Mouse (Mus musculus) embryonic facial prominence, embryonic 10.5 days (tissue): ENCODE measurements at regions not wholly inside any gene's neighbourhood (a gene's known extent, or its start where the extent isn't known, plus 50 kb on each side); places are given as distances from the start of the nearest gene placed in this dataset.

Source experiments
- DNase-seq: peaks from one replicate; pipeline ENCODE4 v3.0.0-alpha.2; 2017; ENCODE audit warnings: low spot score
- H3K27ac ChIP-seq: fragments of 300-500 bp; sonication (generic); replicated peaks from 2 replicates; pipeline ENCODE4 v1.5.1; 2016; ENCODE audit warnings: mild to moderate bottlenecking
- H3K27me3 ChIP-seq: fragments of 300-500 bp; sonication (generic); replicated peaks from 2 replicates; pipeline ENCODE4 v1.6.1; 2016; ENCODE audit warnings: low read depth, mild to moderate bottlenecking; ENCODE audit not compliant: poor library complexity, severe bottlenecking
- H3K36me3 ChIP-seq: fragments of 300-500 bp; sonication (generic); replicated peaks from 2 replicates; pipeline ENCODE4 v1.6.1; 2016; ENCODE audit warnings: mild to moderate bottlenecking, moderate library complexity
- H3K4me1 ChIP-seq: fragments of 300-500 bp; sonication (generic); 2 replicates; pipeline ENCODE4 v1.6.1; 2016
- H3K4me3 ChIP-seq: fragments of 300-500 bp; sonication (generic); 2 replicates; pipeline ENCODE4 v1.5.1; 2016; ENCODE audit warnings: mild to moderate bottlenecking, moderate library complexity
- H3K9me3 ChIP-seq: fragments of 300-500 bp; sonication (generic); 2 replicates; pipeline ENCODE4 v1.6.1; 2016; ENCODE audit warnings: mild to moderate bottlenecking
- WGBS: fragments of 180-500 bp; shearing (Covaris S2); methylation state at CpG from one replicate; pipeline ENCODE4 v1.1.7; 2016; 5-methylcytosine and 5-hydroxymethylcytosine counted together

GRCm38 (mm10) chr7:71023946-71024610, 327.2 kb downstream of the Gm10295 start:
- 16% methylated on average over 9 of the region's 9 CpGs for WGBS
- no peaks in the 10 kb centered on the region for H3K36me3 ChIP-seq

GRCm38 (mm10) chr7:71023253-71023945, 327.9 kb downstream of the Gm10295 start:
- Histone ChIP-seq H3K4me3 (peak overlapping the region; percentile 48), H3K27me3 (peaks cover 25% of the 10 kb centered on the region), H3K36me3 (no peaks in the 10 kb centered on the region), H3K9me3 (peaks cover 10% of the 10 kb centered on the region), H3K27ac (peak overlapping the region; percentile 78), H3K4me1 (peaks cover 30% of the 10 kb centered on the region)
- 5% methylated on average over 16 of the region's 16 CpGs for WGBS
- DNase-seq, result peak; percentile 61

More at GRCm38 (mm10) chr7:71023946-71024610, 327.2 kb downstream of the Gm10295 start:
- peak overlapping the region; percentile 48 for H3K4me3 ChIP-seq
- peaks cover 30% of the 10 kb centered on the region for H3K4me1 ChIP-seq
- no peak for DNase-seq
- H3K27ac ChIP-seq, result peak overlapping the region; percentile 78
- peaks cover 25% of the 10 kb centered on the region for H3K27me3 ChIP-seq
- peaks cover 10% of the 10 kb centered on the region for H3K9me3 ChIP-seq
